Mouse (Mus musculus): ENCODE data around the gene Flot1.

- TF ChIP-seq POLR2A (IDR thresholded peaks at IDR 0.05; ENCODE audit: low read depth, low read length) (no peak), CTCF (IDR thresholded peaks at IDR 0.05; ENCODE audit: extremely low read depth, insufficient read depth, insufficient read length, insufficient replicate concordance) (peak; percentile 50; the same call in 1 of the 2 replicates)
These were observed 13.3 kb downstream of the Flot1 start for GRCm38 (mm10) chr17:35836178-35836965.

All from spleen, adult 2 months (tissue).